Mouse (Mus musculus) spleen, adult 2 months (tissue): ENCODE measurements around the gene Olfr1418. TPM values are rescaled to one million over a fixed set of nuclear protein-coding genes. Genes with fewer than 3 reads are reported as not detected.
"Not testable (repeated sequence)": the region's sequence is repeated elsewhere in the genome, so short reads cannot be mapped to it uniquely, and the experiment has no call there.

Experiments used
- DNase-seq, 2 experiments: peaks; one replicate each; pipeline versions ENCODE4 v3.0.0 to v3.0.0-alpha.2; 2012 to 2021; ENCODE audit warnings: low spot score in 2 of 2, low read depth in 1 of 2
- H3K27ac ChIP-seq: fragments of 200-500 bp; 2 replicates; pipeline ENCODE4 v1.5.1; 2012; ENCODE audit warnings: low read length, inconsistent platforms; ENCODE audit not compliant: insufficient read depth
- H3K27me3 ChIP-seq: fragments of 200-500 bp; 2 replicates; pipeline ENCODE4 v1.6.1; 2012; ENCODE audit warnings: mild to moderate bottlenecking, moderate library complexity, low read length, inconsistent platforms; ENCODE audit not compliant: control insufficient read depth, insufficient read depth
- H3K36me3 ChIP-seq: fragments of 200-500 bp; 2 replicates; pipeline ENCODE4 v1.6.1; 2012; ENCODE audit warnings: mild to moderate bottlenecking, low read length, inconsistent platforms; ENCODE audit not compliant: control insufficient read depth, insufficient read depth
- H3K4me1 ChIP-seq: fragments of 200-500 bp; 2 replicates; pipeline ENCODE4 v1.6.1; 2011; ENCODE audit warnings: inconsistent platforms; ENCODE audit not compliant: control insufficient read depth, insufficient read depth, insufficient read length
- H3K4me3 ChIP-seq: fragments of 200-500 bp; 2 replicates; pipeline ENCODE4 v1.5.1; 2011; ENCODE audit warnings: mild to moderate bottlenecking, inconsistent platforms; ENCODE audit not compliant: insufficient read depth, insufficient read length; ENCODE audit errors: extremely low read depth
- CTCF ChIP-seq: fragments of 200-500 bp; IDR thresholded peaks from 2 replicates; pipeline ENCODE4 v1.5.1; 2011; ENCODE audit warnings: mild to moderate bottlenecking, inconsistent platforms; ENCODE audit not compliant: insufficient read depth, insufficient read length, insufficient replicate concordance; ENCODE audit errors: extremely low read depth
- POLR2A ChIP-seq: fragments of 200-500 bp; IDR thresholded peaks from 2 replicates; pipeline ENCODE4 v1.6.1; 2011; ENCODE audit warnings: low read depth, low read length, inconsistent platforms
- whole genome bisulfite sequencing: fragments of 180-500 bp; shearing (Covaris S2); methylation state at CpG from one replicate; pipeline ENCODE4 v1.1.7; 2018; 5-methylcytosine and 5-hydroxymethylcytosine counted together
- polyA plus RNA-seq: library from polyadenylated mRNA; depleted of rRNA; stranded (reverse); fragments of >200 nt; gene quantifications from 2 replicates; pipeline ENCODE4 v1.2.3, GENCODE M21; 2012; rRNA removed

The Olfr1418 gene
- polyA plus RNA-seq: not detected in 2 replicates

GRCm38 (mm10) chr19:11860966-11861365 lies at the start of gene Olfr1418:
Gene Olfr1418 (minus strand): TSS chr19:11861066.
- Histone ChIP-seq H3K36me3 (no peaks in the 10 kb centered on the region), H3K4me1 (no peaks in the 10 kb centered on the region; the same call in 1 of the 2 replicates), H3K27me3 (no peaks in the 10 kb centered on the region), H3K4me3 (no peak within 1 kb of the TSS), H3K27ac (no peak within 1 kb of the TSS)
- DNase-seq: no peak
- TF ChIP-seq POLR2A (no peak), CTCF (no peak)
- WGBS: 97% methylated on average over 1 of the region's 1 CpGs

DNA sequence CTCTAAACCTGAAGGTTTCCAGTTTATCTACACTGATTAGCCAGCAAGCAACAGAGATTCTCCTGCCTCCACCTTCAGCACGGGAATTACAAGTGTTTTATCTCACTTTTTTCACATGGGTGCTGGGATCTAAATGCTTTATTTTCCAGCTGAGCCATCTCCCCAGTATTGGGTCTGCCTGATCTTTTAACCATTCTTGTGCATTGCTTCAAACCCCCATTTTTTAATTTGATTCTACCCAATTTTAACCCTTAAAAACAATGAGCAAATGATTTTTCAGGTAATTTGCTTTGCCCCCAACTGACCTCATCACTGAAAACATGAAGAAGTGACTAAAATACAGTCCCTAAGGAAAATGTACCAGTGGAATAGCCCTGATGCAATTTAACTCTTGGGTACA lies 25.4 kb upstream of the Olfr1418 start, which contains the start of gene Olfr1420:
TSS of gene Olfr1420 (plus strand) at position 301 of the 400 bp plus-strand sequence.
- DNase-seq: no peak
- no peak within 1 kb of the TSS for H3K27ac ChIP-seq
- no peaks in the 10 kb centered on the region for H3K4me1 ChIP-seq
- no peak for TF ChIP-seq CTCF
- TF ChIP-seq POLR2A: no peak
- no peaks in the 10 kb centered on the region for H3K27me3 ChIP-seq
- H3K4me3 ChIP-seq: no peak within 1 kb of the TSS
- H3K36me3 ChIP-seq: no peaks in the 10 kb centered on the region
- WGBS: 54% methylated on average over 1 of the region's 1 CpGs

DNA sequence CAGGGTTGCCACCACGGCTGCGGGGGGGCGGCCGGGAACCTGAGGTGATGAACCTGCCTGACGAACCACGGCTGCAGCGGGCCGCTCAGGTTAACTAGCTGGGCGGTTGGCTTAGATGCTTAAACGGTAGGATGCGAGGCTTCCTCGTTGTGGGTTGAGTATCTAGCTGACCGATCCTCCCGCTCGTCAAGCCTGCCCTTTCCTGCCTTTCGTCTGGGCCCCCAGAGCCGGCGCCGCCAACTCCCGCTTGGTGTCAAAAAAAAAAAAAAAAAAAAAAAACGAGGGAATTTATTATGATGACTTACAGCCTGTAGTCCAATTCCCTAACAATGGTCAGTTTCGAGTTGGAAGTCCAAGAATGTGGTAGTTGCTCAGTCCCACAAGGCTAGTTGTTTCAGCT lies 17.5 kb upstream of the Olfr1418 start:
- not testable (repeated sequence) for H3K27me3 ChIP-seq, DNase-seq, H3K4me1 ChIP-seq, H3K36me3 ChIP-seq, H3K27ac ChIP-seq, H3K4me3 ChIP-seq
- 74% methylated on average over 22 of the region's 22 CpGs for WGBS

DNA sequence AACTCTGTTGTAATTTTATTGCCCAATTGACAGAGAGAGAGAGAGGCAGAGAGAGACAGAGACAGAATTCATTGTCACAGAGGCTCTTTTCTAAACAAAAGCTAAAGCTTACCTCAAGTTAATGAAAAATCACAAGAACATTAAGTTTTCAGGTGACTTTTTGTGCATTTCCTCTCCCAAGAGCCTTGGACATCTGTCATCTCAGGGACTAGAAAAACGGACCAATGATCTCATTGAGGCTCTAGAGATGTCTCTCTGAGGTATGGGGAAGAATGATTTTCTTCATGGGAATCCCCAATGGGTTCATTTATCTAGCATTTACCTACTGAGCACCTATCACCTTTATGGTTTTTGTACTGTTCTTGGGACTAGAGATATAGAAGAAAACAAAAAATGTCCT lies 14.1 kb upstream of the Olfr1418 start, which contains the start of gene Olfr1419:
TSS of gene Olfr1419 (minus strand) at position 101 of the 400 bp plus-strand sequence.
- DNase-seq: no peak
- WGBS: 51% methylated on average over 1 of the region's 1 CpGs
- TF ChIP-seq POLR2A: no peak
- no peak for TF ChIP-seq CTCF
- H3K27me3 ChIP-seq: no peaks in the 10 kb centered on the region
- no peaks in the 10 kb centered on the region for H3K4me1 ChIP-seq
- no peak within 1 kb of the TSS for H3K27ac ChIP-seq
- H3K36me3 ChIP-seq: no peaks in the 10 kb centered on the region
- H3K4me3 ChIP-seq: no peak within 1 kb of the TSS

- Histone ChIP-seq H3K27ac (no peak overlapping the region), H3K36me3 (no peaks in the 10 kb centered on the region), H3K4me3 (no peak overlapping the region; the same call in 1 of the 2 replicates), H3K4me1 (no peaks in the 10 kb centered on the region), H3K27me3 (no peaks in the 10 kb centered on the region)
- WGBS: 77% methylated on average over 2 of the region's 2 CpGs
- DNase-seq: no peak
- no peak for TF ChIP-seq CTCF
These were observed 7.0 kb upstream of the Olfr1418 start for GRCm38 (mm10) chr19:11867837-11868236.

DNA sequence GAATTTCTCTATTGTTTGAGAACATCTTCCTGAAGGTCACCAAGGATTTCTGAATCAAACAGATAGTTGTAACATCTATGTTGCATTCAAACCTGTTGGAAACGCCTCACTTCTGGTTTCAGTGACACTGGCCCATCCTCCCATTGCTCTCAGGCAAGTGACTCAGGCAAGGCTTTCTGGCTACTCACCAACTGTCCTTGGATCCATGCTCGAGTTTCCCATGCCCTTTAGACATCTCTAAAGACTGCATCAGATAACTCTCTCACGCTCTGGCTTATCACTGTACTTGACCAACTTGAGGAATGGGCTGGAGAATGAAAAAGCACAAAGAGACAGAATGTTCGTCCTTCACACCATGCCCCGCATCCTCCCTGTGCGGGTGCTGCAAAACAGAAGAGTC lies 4.4 kb downstream of the Olfr1418 start:
- H3K4me3 ChIP-seq: no peak overlapping the region
- 78% methylated on average over 6 of the region's 6 CpGs for WGBS
- DNase-seq: no peak
- no peak for TF ChIP-seq POLR2A
- no peak for TF ChIP-seq CTCF
- no peak overlapping the region for H3K27ac ChIP-seq
- H3K4me1 ChIP-seq: no peaks in the 10 kb centered on the region; the same call in 1 of the 2 replicates
- H3K36me3 ChIP-seq: no peaks in the 10 kb centered on the region
- no peaks in the 10 kb centered on the region for H3K27me3 ChIP-seq

- no peak for DNase-seq
- TF ChIP-seq CTCF (no peak), POLR2A (no peak)
- Histone ChIP-seq H3K27ac (no peak overlapping the region), H3K4me3 (no peak overlapping the region), H3K27me3 (no peaks in the 10 kb centered on the region), H3K4me1 (no peaks in the 10 kb centered on the region; the same call in 1 of the 2 replicates), H3K36me3 (no peaks in the 10 kb centered on the region)
- WGBS: 90% methylated on average over 2 of the region's 2 CpGs
These were observed 6.0 kb downstream of the Olfr1418 start for GRCm38 (mm10) chr19:11854821-11855220.
